Mouse (Mus musculus) bone marrow macrophage, adult 2 months (primary cell): ENCODE results near the gene Ruvbl2. TPM values are rescaled to one million over a fixed set of nuclear protein-coding genes. Genes with fewer than 3 reads are reported as not detected.
"Not testable (repeated sequence)": the region's sequence is repeated elsewhere in the genome, so short reads cannot be mapped to it uniquely, and the experiment has no call there.

Experiments used
- H3K27ac ChIP-seq: 2 replicates; pipeline ENCODE4 v1.5.1; 2012; ENCODE audit warnings: low read depth, low read length; ENCODE audit not compliant: insufficient read depth
- H3K4me1 ChIP-seq: 2 replicates; pipeline ENCODE4 v1.6.1; 2012; ENCODE audit warnings: low read length; ENCODE audit not compliant: control insufficient read depth, insufficient read depth
- H3K4me3 ChIP-seq: 2 replicates; pipeline ENCODE4 v1.5.1; 2012; ENCODE audit warnings: mild to moderate bottlenecking, low read length, moderate library complexity; ENCODE audit not compliant: insufficient read depth
- CTCF ChIP-seq: IDR thresholded peaks from 2 replicates; pipeline ENCODE4 v1.5.1; 2012; ENCODE audit warnings: low read depth, mild to moderate bottlenecking, low read length, moderate library complexity
- POLR2A ChIP-seq: IDR thresholded peaks from 2 replicates; pipeline ENCODE4 v1.6.1; 2012; ENCODE audit warnings: mild to moderate bottlenecking, low read depth, low read length, borderline replicate concordance
- polyA plus RNA-seq: library from polyadenylated mRNA; stranded (reverse); fragments of >200 nt; gene quantifications from 2 replicates; pipeline ENCODE4 v1.2.4, GENCODE M21; 2012; ENCODE audit not compliant: missing spikeins, insufficient read depth, insufficient read length

Gene Ruvbl2
- polyA plus RNA-seq, 1 experiment, result 43.8 TPM

GRCm38 (mm10) chr7:45475291-45475969, 37.5 kb upstream of the Ruvbl2 start:
- no peak for TF ChIP-seq POLR2A
- TF ChIP-seq CTCF, result no peak
- Histone ChIP-seq H3K4me1 (no peaks in the 10 kb centered on the region), H3K27ac (no peak overlapping the region), H3K4me3 (no peak overlapping the region)

- Histone ChIP-seq H3K27ac (no peak overlapping the region), H3K4me1 (peaks cover 4% of the 10 kb centered on the region), H3K4me3 (no peak overlapping the region)
- TF ChIP-seq CTCF (no peak), POLR2A (no peak)
Measured at GRCm38 (mm10) chr7:45470869-45471268, 33.0 kb upstream of the Ruvbl2 start.

GRCm38 (mm10) chr7:45467090-45467670, 29.3 kb upstream of the Ruvbl2 start:
- H3K4me3 ChIP-seq, result peak overlapping the region; percentile 42
- H3K27ac ChIP-seq, result no peak overlapping the region
- peaks cover 21% of the 10 kb centered on the region for H3K4me1 ChIP-seq
- TF ChIP-seq POLR2A (no peak), CTCF (no peak)

GRCm38 (mm10) chr7:45466283-45467089, 28.6 kb upstream of the Ruvbl2 start, which contains the start of gene Bax:
TSS of gene Bax (minus strand) at chr7:45466898.
- Histone ChIP-seq H3K4me3 (peak within 1 kb of the TSS; percentile 89), H3K27ac (peak within 1 kb of the TSS; percentile 78), H3K4me1 (peaks cover 27% of the 10 kb centered on the region)
- no peak for TF ChIP-seq CTCF
- no peak for TF ChIP-seq POLR2A

DNA sequence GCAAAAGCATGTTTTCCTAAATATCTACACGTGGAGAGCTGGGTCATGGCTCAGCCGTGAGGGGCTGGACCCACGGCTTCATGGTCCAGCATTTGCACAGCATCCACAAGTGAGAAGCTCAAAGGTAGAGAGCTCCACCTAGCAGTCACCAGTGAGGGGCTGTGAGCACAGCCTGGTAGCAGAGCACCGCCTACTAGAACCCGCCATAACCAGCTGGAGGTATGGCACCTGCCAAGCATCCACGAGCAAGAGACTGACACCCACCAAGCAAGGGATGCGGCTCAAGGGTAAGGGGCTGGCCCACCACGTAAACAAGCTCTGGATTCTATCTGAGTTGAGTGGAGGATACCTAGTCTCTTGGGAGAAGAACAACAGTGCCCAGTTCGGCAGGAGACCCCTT, 27.7 kb upstream of the Ruvbl2 start:
- Histone ChIP-seq H3K4me3 (peak overlapping the region; percentile 89), H3K4me1 (peaks cover 32% of the 10 kb centered on the region), H3K27ac (peak overlapping the region; percentile 78)
- no peak for TF ChIP-seq CTCF
- no peak for TF ChIP-seq POLR2A

DNA sequence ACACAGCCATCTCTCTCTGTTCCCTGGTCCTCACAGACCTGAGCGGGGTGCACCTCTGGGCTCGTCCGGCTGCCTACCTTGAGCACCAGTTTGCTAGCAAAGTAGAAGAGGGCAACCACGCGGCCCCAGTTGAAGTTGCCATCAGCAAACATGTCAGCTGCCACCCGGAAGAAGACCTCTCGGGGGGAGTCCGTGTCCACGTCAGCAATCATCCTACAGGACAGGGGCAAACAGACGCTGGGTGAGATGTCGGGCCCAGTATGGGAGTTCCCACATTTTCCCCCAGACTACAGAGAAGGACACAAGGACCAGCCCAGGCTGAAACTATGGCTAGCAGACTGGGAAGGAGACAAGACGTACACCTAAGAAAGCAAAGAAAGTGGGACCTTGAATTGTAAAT, 27.2 kb upstream of the Ruvbl2 start:
- H3K27ac ChIP-seq, result peak overlapping the region; percentile 78
- TF ChIP-seq POLR2A (no peak), CTCF (no peak)
- peaks cover 36% of the 10 kb centered on the region for H3K4me1 ChIP-seq
- H3K4me3 ChIP-seq, result peak overlapping the region; percentile 89

- TF ChIP-seq POLR2A, result no peak
- no peak for TF ChIP-seq CTCF
- Histone ChIP-seq H3K27ac (peak overlapping the region; percentile 22), H3K4me1 (peaks cover 36% of the 10 kb centered on the region), H3K4me3 (peak overlapping the region; percentile 89; the same call in 1 of the 2 replicates)
Measured at GRCm38 (mm10) chr7:45463987-45464778, 26.3 kb upstream of the Ruvbl2 start.

- H3K4me3 ChIP-seq, H3K27ac ChIP-seq: not testable (repeated sequence)
- peaks cover 36% of the 10 kb centered on the region for H3K4me1 ChIP-seq
Measured at GRCm38 (mm10) chr7:45462868-45463267, 25.0 kb upstream of the Ruvbl2 start.

GRCm38 (mm10) chr7:45462325-45462724, 24.4 kb upstream of the Ruvbl2 start:
- Histone ChIP-seq H3K4me3 (no peak overlapping the region), H3K27ac (peak overlapping the region; percentile 10), H3K4me1 (peaks cover 36% of the 10 kb centered on the region)
- TF ChIP-seq POLR2A (no peak), CTCF (no peak)
